Mouse (Mus musculus) lung, adult 2 months (tissue): Measurements from ENCODE around the gene 4930519G04Rik.

Experiments
- CTCF ChIP-seq: fragments of 200-500 bp; IDR thresholded peaks from 2 replicates; pipeline ENCODE4 v1.5.1; 2011; ENCODE audit warnings: mild to moderate bottlenecking, low read length, control low read depth; ENCODE audit not compliant: insufficient read depth
- POLR2A ChIP-seq: fragments of 200-500 bp; IDR thresholded peaks from 2 replicates; pipeline ENCODE4 v1.6.1; 2011; ENCODE audit warnings: low read depth, mild to moderate bottlenecking, control low read depth, low read length, borderline replicate concordance; ENCODE audit errors: extremely low read depth

DNA sequence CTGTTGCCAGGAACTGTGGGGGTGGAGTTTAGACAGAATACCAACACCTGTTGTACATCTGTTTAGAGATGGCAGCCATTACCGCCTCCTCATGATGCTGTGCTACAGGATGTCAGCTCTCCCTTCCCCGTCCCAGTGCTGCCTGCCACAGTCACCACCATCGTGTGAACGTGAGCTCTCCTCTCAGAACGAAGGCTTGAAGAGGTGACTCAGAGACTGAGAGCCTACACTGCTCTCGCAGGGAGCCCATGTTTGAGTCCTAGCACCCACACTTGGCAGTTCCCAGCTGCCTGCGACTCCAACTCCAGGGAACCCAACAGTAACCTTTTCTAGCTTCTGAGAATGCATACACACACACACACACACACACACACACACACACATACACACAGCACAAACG lies 61.4 kb downstream of the 4930519G04Rik start:
- no peak for TF ChIP-seq POLR2A
- no peak for TF ChIP-seq CTCF
